Comparison of ENCODE assay signal across 23 mouse cellular contexts in the genomic region with DNA sequence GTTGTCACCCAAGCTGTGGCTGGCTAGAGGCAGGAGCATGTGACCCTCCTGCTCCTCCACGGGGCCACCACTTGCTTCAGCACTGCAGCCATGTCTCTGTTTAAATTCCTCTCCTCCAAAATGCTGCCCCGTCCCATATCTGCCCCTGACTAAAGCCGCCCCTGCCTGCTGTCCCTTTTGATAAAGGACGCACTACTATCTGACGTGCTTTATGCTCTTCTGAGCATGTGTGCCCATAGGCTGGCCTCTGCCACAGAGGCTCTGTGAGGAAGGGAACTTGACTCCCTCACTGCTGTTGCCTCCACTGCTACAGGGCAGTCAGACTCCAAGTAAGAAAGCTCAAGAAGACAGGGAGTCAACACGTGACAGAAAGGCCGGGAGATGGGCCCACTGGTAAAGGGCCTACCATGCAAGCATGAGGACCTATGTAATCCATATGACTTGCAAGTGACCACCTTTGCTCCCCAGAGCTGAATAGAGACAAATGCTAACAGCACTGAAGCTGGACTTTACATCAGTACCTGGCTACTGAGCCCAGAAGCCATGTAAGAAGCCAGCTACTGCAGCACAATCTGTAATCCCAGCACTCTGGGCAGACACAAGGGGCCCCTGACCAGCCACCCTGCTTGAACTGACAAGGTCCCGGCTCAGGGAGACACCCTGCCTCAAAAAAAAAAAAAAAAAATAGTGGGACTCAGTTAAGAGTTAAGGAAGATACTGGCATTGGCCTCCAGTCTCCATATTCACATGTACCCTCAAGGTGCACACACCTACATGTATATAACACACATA. TPM values are rescaled to one million over a fixed set of nuclear protein-coding genes. Genes with fewer than 3 reads are reported as not detected.
DNase-seq lines count a peak whose midpoint lies in the region; ATAC-seq and TF ChIP-seq lines count a peak whose summit lies in the region.
"Had no signal": no experiment of that assay in that cellular context is flagged by ENCODE, and none has a peak within 500 bp of the region (broad histone marks: within the 10 kb centered on the region; RNA-seq: fewer than 3 reads in every experiment).

No protein-coding gene starts in this region.

- 54% methylated on average over 8 of the region's 8 CpGs for WGBS in heart, embryonic 12.5 days
- 57% methylated on average over 8 of the region's 8 CpGs for WGBS in liver, postnatal 0 days (ENCODE audit: insufficient replicate concordance)
- 80% methylated on average over 8 of the region's 8 CpGs for WGBS in forebrain, embryonic 10.5 days

- no peak overlapping the region for H3K4me2 ChIP-seq in heart, embryonic 12.5 days
- peak overlapping the region; percentile 44 for H3K4me2 ChIP-seq in liver, postnatal 0 days (ENCODE audit: low read depth, low read length)
- H3K4me2 ChIP-seq: midbrain, embryonic 11.5 days; neural tube, embryonic 13.5 days had no signal

- peaks cover 14% of the 10 kb centered on the region for H3K4me1 ChIP-seq in heart, embryonic 12.5 days (replicated peaks)
- peaks cover 16% of the 10 kb centered on the region for H3K4me1 ChIP-seq in liver, postnatal 0 days (ENCODE audit: insufficient read depth)
- H3K4me1 ChIP-seq in forebrain, embryonic 10.5 days, result peaks cover 8% of the 10 kb centered on the region; the same call in 1 of the 2 replicates

- no peak for DNase-seq in heart, adult 9 months (ENCODE audit: low spot score in 2 of 2)
- DNase-seq in c-Kit-negative CD71-positive TER-119-positive erythroid progenitor cells, embryonic 14.5 days (ENCODE audit: low read depth, low spot score), result peak; percentile 48
- DNase-seq in liver, postnatal 0 days, result peak; percentile 47
- DNase-seq in forebrain, embryonic 10.5 days (ENCODE audit: extremely low spot score, low spot score), result no peak
- no peak for DNase-seq in gastrocnemius, postnatal 4 days (ENCODE audit: low spot score in 2 of 2)
- no peak for DNase-seq in layer of hippocampus, adult 11-12 months (ENCODE audit: low spot score)
- DNase-seq: adrenal gland, postnatal 10 days; cerebellum, adult 8-10 months; gastrocnemius, adult 2 months; kidney, adult 9 months; kidney, postnatal 4 days; lung, postnatal 14 days; thymus, adult 18-20 months had no signal

- peak; percentile 79 for TF ChIP-seq EP300 in liver, postnatal 0 days (IDR thresholded peaks at IDR 0.05; ENCODE audit: low read depth)

- peaks cover 15% of the 10 kb centered on the region for H3K27me3 ChIP-seq in heart, embryonic 12.5 days (replicated peaks)
- no peaks in the 10 kb centered on the region for H3K27me3 ChIP-seq in liver, postnatal 0 days (ENCODE audit: insufficient read depth, low read length)
- H3K27me3 ChIP-seq in forebrain, embryonic 10.5 days (ENCODE audit: poor library complexity, severe bottlenecking), result no peaks in the 10 kb centered on the region
- H3K27me3 ChIP-seq: neural tube, embryonic 13.5 days had no signal

- no peak overlapping the region for H3K4me3 ChIP-seq in heart, embryonic 12.5 days
- no peak overlapping the region for H3K4me3 ChIP-seq in liver, postnatal 0 days (ENCODE audit: low read depth, low read length)
- no peak overlapping the region for H3K4me3 ChIP-seq in forebrain, embryonic 10.5 days
- H3K4me3 ChIP-seq: gastrocnemius, adult 2 months; neural tube, embryonic 13.5 days had no signal

- H3K36me3 ChIP-seq in heart, embryonic 12.5 days, result no peaks in the 10 kb centered on the region
- no peaks in the 10 kb centered on the region for H3K36me3 ChIP-seq in liver, postnatal 0 days (replicated peaks; ENCODE audit: insufficient read depth, low read length)
- no peaks in the 10 kb centered on the region for H3K36me3 ChIP-seq in forebrain, embryonic 10.5 days (replicated peaks)
- H3K36me3 ChIP-seq: neural tube, embryonic 13.5 days had no signal

- H3K9ac ChIP-seq in heart, embryonic 12.5 days, result no peak overlapping the region
- H3K9ac ChIP-seq in liver, postnatal 0 days (replicated peaks), result peak overlapping the region; percentile 30; the same call in 1 of the 2 replicates
- H3K9ac ChIP-seq: neural tube, embryonic 13.5 days had no signal

- peak; percentile 51; the same call in 1 of the 2 replicates for ATAC-seq in heart, embryonic 12.5 days (ENCODE audit: insufficient number of reproducible peaks, low FRiP score)
- peak; percentile 85 for ATAC-seq in erythroid progenitor cell, adult 5-6 weeks (replicated peaks; ENCODE audit: low FRiP score, poor library complexity, severe bottlenecking)
- peak; percentile 92 for ATAC-seq in liver, postnatal 0 days
- ATAC-seq: forebrain, embryonic 16.5 days had no signal

- no peak overlapping the region for H3K27ac ChIP-seq in heart, embryonic 12.5 days (ENCODE audit: poor library complexity, severe bottlenecking)
- peak overlapping the region; percentile 55; the same call in 1 of the 2 replicates for H3K27ac ChIP-seq in liver, postnatal 0 days (ENCODE audit: low read depth)
- no peak overlapping the region for H3K27ac ChIP-seq in forebrain, embryonic 10.5 days
- H3K27ac ChIP-seq: gastrocnemius, adult 2 months; neural tube, embryonic 13.5 days had no signal

- no peaks in the 10 kb centered on the region for H3K9me3 ChIP-seq in heart, embryonic 12.5 days (replicated peaks)
- no peaks in the 10 kb centered on the region for H3K9me3 ChIP-seq in liver, postnatal 0 days (ENCODE audit: low read length)
- H3K9me3 ChIP-seq in forebrain, embryonic 10.5 days, result no peaks in the 10 kb centered on the region
- H3K9me3 ChIP-seq: neural tube, embryonic 13.5 days had no signal

- TF ChIP-seq CTCF in liver, postnatal 0 days (IDR thresholded peaks at IDR 0.05; ENCODE audit: low read depth), result no peak

RNA-seq across cellular contexts. Expression of gene Enthd1, which starts 32.5 kb away (rescaled TPM):
- polyA plus RNA-seq in heart, embryonic 12.5 days (2016; fragmentation: Nextera tagmentation; extraction: Ambion mirVana), result not detected in 2 replicates
- not detected in 2 replicates for total RNA-seq in erythroid progenitor cell, adult 5-6 weeks (2015; ENCODE audit: low replicate concordance)
- not detected in 2 replicates for total RNA-seq in erythroid progenitor cell, adult 5-6 weeks (2017; ENCODE audit: low replicate concordance)
- not detected in 2 replicates for polyA plus RNA-seq in liver, postnatal 0 days (2015; fragmentation: Nextera tagmentation; extraction: Ambion mirVana)
- polyA plus RNA-seq in forebrain, embryonic 10.5 days (2016; fragmentation: Nextera tagmentation; extraction: Ambion mirVana), result not detected in 2 replicates
- total RNA-seq in gastrocnemius, postnatal 4 days (2021), result not detected
- total RNA-seq: adrenal gland, postnatal 10 days; gastrocnemius, adult 2 months; hematopoietic stem cell, adult 5-6 weeks; layer of hippocampus, postnatal 25 days; left cerebral cortex, postnatal 36 days; liver, adult 2 months had no signal
- polyA plus RNA-seq: forebrain, embryonic 16.5 days; heart, embryonic 14.5 days; liver, adult 2 months; midbrain, embryonic 11.5 days; neural tube, embryonic 13.5 days had no signal

RNA-seq across cellular contexts. Expression of gene Grap2, which starts 39.9 kb away (rescaled TPM):
- polyA plus RNA-seq in heart, embryonic 12.5 days (2016; fragmentation: Nextera tagmentation; extraction: Ambion mirVana), result 11.2 and 12.0 TPM in 2 replicates
- 32.7 and 50.8 TPM in 2 replicates for total RNA-seq in erythroid progenitor cell, adult 5-6 weeks (2015; ENCODE audit: low replicate concordance)
- 28.5 and 35.9 TPM in 2 replicates for total RNA-seq in erythroid progenitor cell, adult 5-6 weeks (2017; ENCODE audit: low replicate concordance)
- polyA plus RNA-seq in liver, postnatal 0 days (2015; fragmentation: Nextera tagmentation; extraction: Ambion mirVana), result 12.1 and 13.3 TPM in 2 replicates
- polyA plus RNA-seq in forebrain, embryonic 10.5 days (2016; fragmentation: Nextera tagmentation; extraction: Ambion mirVana), result 1.4 and 1.5 TPM in 2 replicates
- under 1 TPM; 0.32 to 0.75 TPM for total RNA-seq in gastrocnemius, postnatal 4 days (2021)
- polyA plus RNA-seq: forebrain, embryonic 16.5 days had no signal

Comparison
In these comparisons a context has a peak if more than half of its experiments do, and no peak if none do; other contexts are left out.
1. DNase-seq: peak in c-Kit-negative CD71-positive TER-119-positive erythroid progenitor cells, embryonic 14.5 days (single experiment) and liver, postnatal 0 days (single experiment); none in heart, adult 9 months (0 of 2), forebrain, embryonic 10.5 days (single experiment), gastrocnemius, postnatal 4 days (0 of 2) and layer of hippocampus, adult 11-12 months (single experiment).
2. Peak in every context shown above with its lines, with median percentiles within 50 percentile points of each other: ATAC-seq.